Mouse (Mus musculus) hematopoietic stem cell, adult 5-6 weeks (primary cell): ENCODE results near the gene Prss35. TPM values are rescaled to one million over a fixed set of nuclear protein-coding genes. Genes with fewer than 3 reads are reported as not detected.

Experiments
- ATAC-seq, 2 experiments: fragments of 125-278 bp in 1 of 2; replicated peaks in 1 of 2; 2 replicates each; pipeline ENCODE4 v1.8.0; 2016 to 2017; ENCODE audit warnings: inconsistent platforms in 2 of 2, mild to moderate bottlenecking in 2 of 2, moderate number of reproducible peaks in 2 of 2, low read depth in 1 of 2, moderate TSS enrichment in 1 of 2; ENCODE audit not compliant: low FRiP score in 2 of 2, poor library complexity in 2 of 2, severe bottlenecking in 2 of 2, insufficient read depth in 1 of 2, low TSS enrichment in 1 of 2
- total RNA-seq: library from RNA; stranded (forward); fragments of 172-1452, 232-1000 nt; gene quantifications from 2 replicates; pipeline ENCODE4 v1.2.3, GENCODE M21; 2017

Gene Prss35
- not detected in 2 replicates for total RNA-seq

DNA sequence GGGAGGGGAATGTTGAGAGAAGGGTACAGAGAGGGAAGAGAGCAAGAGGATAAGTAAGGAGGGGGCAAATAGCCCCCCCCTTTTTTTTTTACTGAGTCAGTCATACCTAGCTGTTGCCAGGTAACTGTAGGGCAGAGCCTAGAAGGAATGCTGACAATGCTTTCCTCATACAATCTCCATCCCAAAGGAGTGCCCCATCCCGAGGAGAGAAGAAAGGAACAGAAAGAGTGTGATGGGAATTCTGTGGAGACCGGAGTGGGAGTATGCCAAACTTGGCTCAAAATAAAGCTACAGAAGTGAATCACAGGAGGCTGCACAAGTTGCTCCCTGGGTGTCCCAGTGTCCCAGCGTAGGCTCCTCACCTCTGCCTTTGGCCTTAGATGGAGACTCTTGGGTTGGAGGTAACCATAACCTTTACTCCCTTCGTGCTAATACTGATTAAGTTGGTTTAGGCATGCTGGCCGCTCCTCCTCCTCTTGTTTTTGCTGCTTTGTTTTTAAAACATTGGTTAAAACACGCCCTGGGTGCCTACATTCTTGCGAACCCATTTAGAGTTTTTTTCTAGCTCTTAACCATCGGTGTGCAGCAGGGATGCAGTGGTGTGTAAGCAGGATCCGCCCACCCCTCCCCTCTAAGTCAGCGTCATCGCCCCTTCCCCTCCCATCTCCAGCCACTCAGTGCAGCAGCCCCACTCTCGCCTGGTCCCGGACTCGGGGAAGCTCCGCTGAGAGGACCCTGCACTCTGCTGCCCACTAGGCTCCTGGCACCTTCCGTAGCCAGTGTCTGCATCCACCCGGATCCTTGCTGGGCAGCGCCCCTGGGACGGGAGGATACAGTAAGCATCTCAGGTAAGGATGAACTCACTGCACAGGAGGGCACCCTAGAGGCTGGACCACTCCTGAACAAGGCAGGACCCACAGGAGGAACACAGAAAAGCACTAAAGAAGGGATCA lies at the start of gene Prss35:
TSS of gene Prss35 (plus strand) at position 691 of the 953 bp plus-strand sequence.
- peak; percentile 32 to 44; a peak in 3 of 4 replicates for ATAC-seq

DNA sequence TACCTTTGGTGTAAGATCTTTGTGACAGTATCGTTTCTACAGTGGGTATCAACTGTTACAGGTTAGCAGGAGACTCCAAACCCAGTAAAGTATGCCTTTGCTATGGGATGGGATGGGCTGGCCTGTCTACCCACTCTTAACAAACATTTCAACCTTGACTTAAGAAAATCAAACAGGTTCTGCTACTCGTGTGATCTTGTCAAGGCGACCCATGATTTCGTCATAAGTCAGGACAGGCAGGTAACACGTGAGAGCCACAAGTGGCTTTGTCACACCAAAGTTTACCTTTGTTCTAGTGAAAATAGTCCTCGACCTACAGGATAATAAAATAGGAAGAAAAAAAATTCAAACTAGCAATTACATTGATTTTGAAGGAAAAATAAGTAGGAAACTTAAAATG lies 49.5 kb upstream of the Prss35 start:
- no peak for ATAC-seq

DNA sequence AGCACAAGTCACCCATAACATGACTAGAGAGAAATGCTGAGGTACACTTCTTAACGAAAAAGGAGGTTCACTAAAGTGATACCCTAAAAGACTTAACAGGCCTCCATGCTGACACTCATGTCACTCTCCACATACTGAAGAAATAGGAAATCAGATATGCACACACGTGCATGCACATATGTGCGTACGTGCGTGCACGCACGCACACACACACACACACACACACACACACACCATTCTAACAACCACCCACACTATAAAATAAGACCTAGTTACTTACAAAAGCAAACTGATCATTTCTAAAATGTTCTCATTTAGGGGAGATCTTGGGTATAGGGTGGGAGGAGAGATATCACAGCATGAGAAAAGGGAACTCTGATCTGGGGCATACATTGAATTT lies 48.8 kb upstream of the Prss35 start:
- no peak for ATAC-seq

DNA sequence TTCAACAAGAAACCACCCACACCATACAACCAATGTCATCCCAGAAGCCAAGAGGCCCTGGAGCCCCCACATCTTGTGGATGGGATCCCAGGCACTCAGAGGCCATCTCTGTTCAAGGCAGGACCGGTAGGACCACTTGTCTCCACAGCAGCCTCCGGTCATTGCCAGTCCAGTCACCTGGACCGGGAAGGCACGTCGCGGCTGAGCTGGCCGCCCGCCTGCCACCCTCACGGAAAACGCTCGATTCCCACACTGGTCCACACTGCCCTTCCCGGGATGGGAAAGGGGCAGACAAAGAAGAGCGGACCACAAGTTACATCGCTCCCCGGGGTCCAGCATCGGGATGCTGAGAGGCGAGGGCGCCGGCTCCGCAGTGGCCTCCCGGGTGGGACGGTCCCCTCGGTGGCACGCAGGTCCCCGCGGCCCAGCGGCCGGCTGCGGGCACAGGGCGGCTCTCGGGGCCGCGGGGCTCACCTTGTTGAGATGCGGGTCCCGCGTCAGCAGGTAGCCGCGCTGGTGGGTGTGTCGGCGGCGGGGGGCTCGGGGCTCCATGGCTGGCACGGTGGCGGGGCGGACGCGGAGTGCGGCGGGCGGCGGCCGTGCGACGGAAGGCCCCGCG lies 48.1 kb upstream of the Prss35 start:
- peak; percentile 13 to 38; a peak in 2 of 4 replicates for ATAC-seq

DNA sequence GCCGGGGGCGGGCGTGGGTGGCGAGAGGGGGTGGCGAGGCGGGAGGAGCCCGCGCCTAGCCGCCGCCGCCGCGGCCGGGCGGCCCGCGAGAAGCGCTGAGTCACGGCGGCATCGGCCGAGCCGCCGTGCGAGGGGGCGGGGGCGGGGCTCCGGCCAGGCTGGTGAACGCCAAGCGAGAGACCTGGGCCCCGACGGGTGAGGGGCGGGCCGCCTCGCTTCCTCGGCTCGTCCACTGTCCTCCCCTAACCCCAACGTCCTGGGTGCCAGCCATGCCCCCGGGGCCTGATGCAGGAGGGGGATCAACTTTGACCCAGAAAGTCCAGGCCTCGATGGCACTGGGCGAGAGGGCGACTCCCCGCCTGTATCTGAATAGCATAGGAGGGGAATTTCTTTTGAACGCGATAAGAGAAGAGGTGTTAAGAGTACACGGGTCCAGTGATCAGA lies 47.6 kb upstream of the Prss35 start, which contains the start of gene Me1:
TSS of gene Me1 (minus strand) at position 136 of the 444 bp plus-strand sequence.
- peak; percentile 44 to 74 for ATAC-seq

DNA sequence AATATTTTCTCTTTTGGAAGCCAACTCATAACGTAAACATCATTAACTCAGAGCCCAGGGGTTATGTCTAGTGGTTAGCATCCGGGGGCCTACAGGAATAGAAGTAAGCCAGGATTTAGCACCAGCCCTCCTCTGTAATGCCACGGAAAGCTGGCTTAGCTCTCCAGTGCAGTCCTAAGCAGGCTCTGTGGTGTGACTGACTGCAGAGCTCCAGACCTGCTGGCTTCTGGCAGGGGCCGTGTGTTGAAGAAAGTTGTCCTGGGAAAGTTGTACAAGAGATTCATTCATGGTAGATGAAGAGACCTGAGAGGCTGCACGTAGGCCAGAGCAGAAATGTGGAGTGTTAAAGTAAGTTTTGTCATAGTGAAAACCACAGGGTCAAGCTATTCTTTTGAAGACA lies 42.2 kb upstream of the Prss35 start:
- ATAC-seq = no peak

DNA sequence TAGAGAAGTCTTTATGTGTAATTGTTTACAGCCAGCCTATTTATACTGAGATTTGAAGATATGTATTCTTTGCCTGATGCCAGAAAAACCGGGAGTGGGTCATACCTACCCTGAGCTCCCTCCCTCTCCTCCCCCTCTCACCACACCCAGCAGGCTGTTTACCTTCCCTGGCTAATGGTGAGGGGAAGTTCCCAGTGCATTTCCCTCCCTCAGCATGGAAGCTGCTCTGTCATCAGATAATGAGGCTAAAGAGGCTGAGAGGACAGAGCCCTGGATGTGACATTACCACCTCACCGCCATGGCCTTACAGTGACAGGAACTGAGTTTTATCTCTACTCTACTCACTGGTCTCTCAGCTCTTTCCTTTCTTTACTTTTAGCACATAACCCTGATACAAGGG lies 41.6 kb upstream of the Prss35 start:
- no peak for ATAC-seq

DNA sequence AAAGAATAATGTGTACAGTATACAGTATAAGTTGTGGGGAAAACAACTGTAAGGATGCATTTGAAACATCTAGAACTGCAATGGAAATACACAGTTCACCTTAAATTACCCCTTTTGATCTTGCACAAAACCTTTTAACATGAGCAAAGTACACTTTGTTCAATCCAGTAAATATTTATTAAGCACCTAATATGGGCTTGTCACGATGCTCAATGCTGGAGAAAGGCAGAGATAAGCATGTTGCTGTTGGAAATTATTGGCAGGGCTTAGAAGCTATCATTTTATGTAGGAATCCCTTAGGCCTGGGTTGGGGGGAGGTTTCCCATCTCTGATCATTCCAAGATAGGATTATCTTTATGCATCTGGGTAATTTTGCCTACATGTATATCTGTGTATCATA lies 36.0 kb upstream of the Prss35 start:
- no peak for ATAC-seq

DNA sequence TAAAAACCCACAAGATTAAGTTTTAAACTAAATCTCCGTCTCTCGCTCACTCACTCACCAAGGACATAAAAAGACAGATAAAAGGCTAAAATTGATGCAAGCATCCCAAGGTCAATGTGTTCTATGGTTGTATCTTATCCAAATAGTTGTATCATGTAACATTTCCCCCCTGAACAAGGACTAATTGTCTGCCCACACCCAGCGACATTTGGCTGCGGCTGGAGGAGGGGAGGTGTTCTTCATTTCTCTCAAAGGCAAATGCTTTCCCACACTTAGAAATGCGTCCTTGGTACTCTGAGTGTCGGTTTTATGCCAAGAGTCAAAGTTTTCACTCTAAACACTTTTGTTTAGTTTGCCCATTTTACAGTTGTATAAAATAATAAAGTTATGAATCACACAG lies 34.5 kb upstream of the Prss35 start:
- ATAC-seq = no peak

DNA sequence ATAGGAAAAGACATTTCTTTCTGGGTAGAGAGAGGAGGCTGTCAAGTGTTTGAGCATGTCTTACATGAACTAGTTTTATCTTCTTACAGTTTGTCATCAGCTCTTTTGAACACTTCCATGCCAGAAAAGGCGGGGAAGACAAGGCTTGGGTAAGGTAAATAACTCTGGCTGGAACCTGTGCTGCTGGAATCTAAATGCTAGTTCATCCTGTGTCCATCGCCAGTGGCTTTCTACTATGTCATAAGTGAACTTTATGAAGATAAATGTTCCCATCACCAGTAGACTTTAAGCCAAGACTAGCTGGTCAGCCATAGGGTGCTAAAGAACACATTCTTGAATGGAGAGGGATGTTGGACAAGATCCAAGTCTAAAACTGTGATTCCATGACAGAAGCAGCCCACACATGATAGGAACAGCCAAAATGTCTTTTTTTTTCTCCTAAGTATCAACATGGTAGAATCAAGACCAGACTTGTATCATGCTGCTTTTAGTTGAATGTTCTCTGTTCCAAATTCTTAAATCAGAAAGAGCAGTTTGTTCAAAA lies 33.3 kb upstream of the Prss35 start:
- ATAC-seq = no peak

DNA sequence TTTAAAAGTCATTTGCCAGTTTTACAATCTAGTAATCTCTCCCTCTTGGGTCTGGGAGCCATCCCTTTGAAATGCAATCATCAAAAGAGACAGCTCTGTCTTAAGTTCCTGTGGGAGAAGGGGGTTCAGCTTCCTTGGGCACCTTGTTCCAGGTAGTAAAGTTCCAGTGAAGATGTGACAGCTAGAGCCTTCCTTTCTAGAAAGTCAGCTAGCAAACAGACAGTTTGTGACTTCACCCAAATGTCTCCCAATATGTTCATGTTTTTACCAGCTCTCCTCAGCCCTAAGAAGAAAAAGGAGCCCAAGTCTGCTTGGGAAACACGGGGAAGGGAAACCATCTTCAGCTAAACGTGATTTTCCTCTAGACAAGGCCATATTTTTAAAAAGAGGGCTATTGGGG lies 30.8 kb upstream of the Prss35 start:
- no peak for ATAC-seq

DNA sequence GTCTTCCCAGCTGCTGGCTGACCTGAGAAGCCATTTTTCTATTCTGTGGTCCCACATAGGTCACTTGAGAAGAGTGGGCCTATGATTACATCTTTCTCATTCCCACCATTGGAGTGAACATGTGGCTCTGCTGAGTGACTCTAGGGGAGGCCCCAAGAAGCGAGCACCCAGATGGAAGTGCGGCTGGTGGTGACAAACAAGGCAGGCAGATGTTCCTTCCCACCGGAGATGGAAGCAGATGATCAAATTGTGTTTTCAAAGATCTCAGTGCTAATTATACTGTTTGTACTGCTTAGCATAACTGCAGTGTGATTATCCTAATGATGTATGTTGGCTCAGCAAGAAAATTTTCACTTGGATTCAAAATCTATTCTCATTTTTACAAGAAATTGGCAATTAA lies 29.4 kb upstream of the Prss35 start:
- ATAC-seq = no peak

DNA sequence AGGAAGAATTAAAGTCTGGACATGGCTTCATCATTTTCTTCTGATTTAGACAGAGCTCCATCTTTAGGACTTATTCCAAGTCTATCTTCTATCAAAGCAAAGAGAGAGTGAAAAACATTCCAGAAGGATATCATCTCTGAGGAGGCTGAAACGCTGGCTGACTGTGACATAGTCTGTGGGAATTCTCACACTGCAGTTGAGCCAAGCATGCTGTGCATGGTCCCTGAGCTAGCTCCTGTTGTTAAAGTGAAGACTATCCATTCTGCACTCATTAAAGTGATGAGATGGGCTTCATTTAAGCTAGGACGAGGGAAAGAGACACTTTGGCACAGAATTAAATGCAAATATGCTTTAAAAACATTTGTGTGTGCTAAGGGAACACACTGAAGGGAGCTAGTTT lies 26.9 kb upstream of the Prss35 start:
- ATAC-seq = no peak

DNA sequence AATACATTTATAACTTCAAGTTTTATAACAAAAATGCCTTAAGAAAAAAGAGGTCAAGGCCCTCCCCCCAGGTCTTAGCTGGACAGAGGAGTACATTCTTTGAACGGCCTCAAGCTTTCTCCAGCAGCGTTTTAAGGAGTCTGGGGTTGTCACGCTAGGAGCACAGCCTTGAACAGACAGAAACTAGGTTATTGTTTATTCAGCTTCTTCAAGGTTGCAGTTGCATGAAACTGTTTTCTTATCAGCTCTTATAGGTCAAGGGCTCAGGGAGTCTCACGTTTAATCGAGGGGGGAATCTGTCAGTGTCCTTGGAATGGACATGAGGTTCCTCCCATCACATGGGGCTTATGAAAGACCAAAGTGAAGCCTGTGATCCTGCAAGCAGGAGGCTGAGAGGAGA lies 26.3 kb upstream of the Prss35 start:
- no peak for ATAC-seq

DNA sequence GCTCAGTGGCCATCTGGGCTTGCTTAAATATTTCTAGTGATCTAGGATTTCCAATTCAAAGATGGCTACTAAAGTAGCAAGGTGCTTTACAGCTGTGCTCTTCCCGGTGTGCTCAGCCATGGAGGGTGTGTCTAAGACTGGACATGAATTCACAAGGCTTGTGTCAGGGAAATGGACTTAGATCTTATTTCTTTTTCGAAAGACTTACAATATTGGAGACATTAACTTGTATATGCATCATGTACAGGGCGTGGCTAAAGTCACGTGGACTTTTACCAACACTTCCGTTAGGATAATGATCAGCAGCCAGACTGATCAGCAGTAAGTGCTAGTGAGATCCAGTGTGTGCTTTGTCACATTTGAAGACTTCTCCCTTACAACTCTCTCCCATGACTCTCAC lies 23.2 kb upstream of the Prss35 start:
- no peak for ATAC-seq

DNA sequence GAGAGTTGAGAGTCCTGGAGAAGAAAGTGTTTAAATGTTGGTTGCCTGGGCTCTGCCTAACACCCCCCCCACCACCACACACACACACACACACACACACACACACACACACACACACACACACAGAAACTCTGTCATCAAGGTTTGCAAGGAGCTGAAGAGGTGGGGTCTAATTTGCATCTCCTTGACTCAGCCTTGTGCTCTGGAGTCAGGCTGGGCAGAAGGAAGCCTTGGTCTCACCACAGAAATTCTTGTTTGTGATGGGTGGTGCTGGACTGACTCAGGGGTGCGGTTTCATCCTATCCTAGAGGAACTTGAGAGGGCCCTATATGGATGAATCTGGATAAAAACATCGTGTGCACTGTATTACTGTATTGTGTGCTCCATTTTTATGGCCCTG lies 22.7 kb upstream of the Prss35 start:
- no peak for ATAC-seq

DNA sequence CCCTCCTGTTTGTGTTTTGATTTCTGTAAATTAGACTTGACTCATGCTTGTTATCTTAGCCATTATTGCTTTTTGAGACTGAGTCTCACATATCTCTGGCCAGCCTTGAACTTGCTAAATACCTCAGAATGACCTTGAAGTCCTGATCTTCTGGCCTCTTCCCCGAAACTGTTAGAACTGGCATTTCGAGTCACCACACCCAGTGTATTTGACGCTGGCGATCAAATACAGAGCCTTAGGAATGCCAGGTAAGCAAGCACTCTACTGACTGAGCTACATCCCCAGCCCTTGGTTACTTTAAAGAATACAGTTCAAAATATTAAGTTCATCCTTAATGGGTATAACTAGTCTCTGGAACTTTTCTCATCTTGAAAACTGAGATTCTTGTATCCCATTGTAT lies 18.4 kb upstream of the Prss35 start:
- no peak for ATAC-seq

DNA sequence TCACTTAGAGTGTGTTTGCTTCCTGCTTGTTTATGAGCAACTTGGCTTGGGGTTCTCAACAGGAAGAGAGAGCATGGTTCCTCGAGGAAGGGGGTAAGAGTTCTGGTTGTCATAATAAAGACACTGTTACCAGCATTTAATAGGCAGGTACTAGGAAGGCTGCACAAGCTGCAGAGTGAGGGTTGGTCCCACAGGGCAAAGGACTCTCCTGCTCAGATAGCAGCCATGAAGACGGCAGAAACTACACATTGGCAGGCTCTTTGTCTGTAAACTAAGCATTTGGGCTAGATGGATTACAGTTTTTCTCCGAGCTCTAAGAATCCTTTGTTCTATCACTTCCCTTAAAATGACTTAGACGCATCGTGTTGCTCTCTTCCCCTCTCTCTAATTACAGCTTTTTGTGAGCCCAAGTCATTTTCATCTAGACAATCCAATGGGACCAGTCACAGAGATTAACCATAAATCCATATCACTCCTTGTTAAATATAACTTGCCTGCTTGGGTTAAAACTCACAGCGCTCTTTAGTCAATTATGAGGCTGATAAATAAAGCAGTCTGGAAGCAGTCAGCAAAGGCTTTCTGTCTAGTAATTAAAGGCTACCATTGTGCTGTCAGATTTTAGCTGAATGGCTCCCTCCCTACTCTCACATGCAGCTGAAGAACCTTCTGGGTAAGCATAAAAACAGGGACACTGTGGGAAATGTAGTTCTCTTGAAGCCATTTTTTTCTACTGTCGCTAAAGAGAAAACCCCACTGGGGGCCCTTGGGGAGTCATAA lies 17.7 kb upstream of the Prss35 start:
- no peak for ATAC-seq
